Mouse (Mus musculus): ENCODE data around the gene Rictor.

DNA sequence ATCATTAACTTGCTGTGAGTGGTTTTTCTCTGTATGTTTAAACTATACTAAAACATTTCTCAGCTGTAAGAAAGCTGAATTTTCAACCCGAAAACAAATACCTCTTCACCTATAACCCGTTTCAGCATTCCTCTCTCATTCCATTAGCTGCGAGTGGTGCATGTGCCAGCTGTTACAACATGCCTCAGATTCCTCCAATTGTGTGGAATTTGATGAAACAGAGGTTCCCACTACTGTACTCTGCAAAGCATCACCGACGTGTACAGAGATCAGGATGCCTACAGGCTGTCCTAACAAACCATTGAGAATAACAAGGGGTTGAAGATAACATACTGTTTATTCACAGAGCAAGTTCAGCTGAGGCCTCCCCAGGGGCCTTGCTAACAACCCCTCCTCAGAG lies 42.1 kb upstream of the Rictor start:
- TF ChIP-seq TAL1 (IDR thresholded peaks at IDR 0.05; ENCODE audit: low read length): no peak
- no peak for TF ChIP-seq GATA1 (IDR thresholded peaks at IDR 0.05; ENCODE audit: low read length)
